In the genomic region with DNA sequence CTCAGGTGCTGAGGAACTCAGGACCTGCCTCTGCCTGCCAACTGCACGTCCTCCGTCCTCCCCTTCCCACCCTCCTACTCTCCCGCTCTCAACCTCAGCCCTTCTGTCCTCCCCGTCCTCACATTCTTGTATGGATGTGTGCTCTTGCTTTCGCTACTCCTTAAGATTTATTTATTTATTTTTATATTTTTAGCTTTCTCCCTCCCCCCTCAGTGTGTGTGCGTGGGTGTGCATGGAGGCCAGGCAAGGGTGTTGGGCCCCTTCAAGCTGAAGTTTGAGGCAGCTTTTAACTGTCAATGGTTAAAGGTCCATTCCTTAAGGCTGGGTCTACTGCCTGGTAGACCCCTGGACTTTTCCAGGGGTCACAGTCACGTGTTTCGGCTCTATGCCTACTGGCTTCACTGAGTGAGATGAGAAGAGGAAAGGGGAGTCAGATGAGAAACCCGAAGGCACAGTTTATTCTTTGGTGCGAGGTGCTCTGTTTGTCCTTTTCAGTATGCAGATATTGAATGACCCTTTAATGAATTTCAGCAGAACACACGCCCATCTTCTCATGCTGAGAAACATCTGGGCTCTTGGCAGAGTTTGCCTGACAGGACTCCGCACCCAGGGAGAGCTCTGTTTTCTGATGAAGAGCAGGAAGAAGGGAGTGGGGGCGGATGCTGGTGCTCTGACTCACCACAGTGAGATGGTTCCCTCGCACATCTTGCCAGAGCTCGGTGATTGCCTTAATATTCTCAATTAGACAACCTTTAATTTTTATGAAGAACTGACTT, we compare ENCODE assay signal across 9 mouse cellular contexts.
A peak's percentile ranks its signal among the peaks of the same experiment; 100 is the strongest.
DNase-seq lines count a peak whose midpoint lies in the region; ATAC-seq lines count a peak whose summit lies in the region.
"Had no signal": no experiment of that assay in that cellular context is flagged by ENCODE, and none has a peak within 500 bp of the region (broad histone marks: within the 10 kb centered on the region; RNA-seq: fewer than 3 reads in every experiment).

No protein-coding gene starts in this region.

- no peaks in the 10 kb centered on the region for H3K9me3 ChIP-seq in midbrain, embryonic 13.5 days

- no peaks in the 10 kb centered on the region for H3K27me3 ChIP-seq in midbrain, embryonic 13.5 days

- no peak overlapping the region for H3K27ac ChIP-seq in midbrain, embryonic 13.5 days
- H3K27ac ChIP-seq: liver, embryonic 14.5 days had no signal

- H3K36me3 ChIP-seq in midbrain, embryonic 13.5 days: no peaks in the 10 kb centered on the region

- 0 out of 2 replicates have a peak, but pooled peaks cover 3% of the 10 kb centered on the region for H3K4me1 ChIP-seq in midbrain, embryonic 13.5 days (replicated peaks)

- no peak overlapping the region for H3K4me3 ChIP-seq in midbrain, embryonic 13.5 days (replicated peaks)

- WGBS in midbrain, embryonic 13.5 days: 80% methylated on average over 15 of the region's 15 CpGs

- no peak overlapping the region for H3K4me2 ChIP-seq in midbrain, embryonic 13.5 days (replicated peaks)

- ATAC-seq in midbrain, embryonic 13.5 days: no peak

- intact Hi-C loops in heart, postnatal 14 days (cut with DNase I): no loop called here

- peak; percentile 34 for DNase-seq in kidney, postnatal 14 days
- no peak for DNase-seq in kidney, adult 11 months
- DNase-seq in frontal cortex, postnatal 10 days (ENCODE audit: low spot score in 2 of 2): peak; percentile 15 to 19
- DNase-seq in heart, postnatal 14 days: peak; percentile 40 to 58
- peak; percentile 32 for DNase-seq in lung, postnatal 14 days
- DNase-seq in spleen, adult 18-20 months: no peak
- no peak for DNase-seq in embryo, embryonic 10 days (ENCODE audit: low spot score)

- no peak overlapping the region for H3K9ac ChIP-seq in midbrain, embryonic 13.5 days (replicated peaks)
- H3K9ac ChIP-seq: liver, embryonic 14.5 days had no signal

Comparison
In these comparisons a context has a peak if more than half of its experiments do, and no peak if none do; other contexts are left out.
1. DNase-seq: peak in kidney, postnatal 14 days (single experiment), frontal cortex, postnatal 10 days (2 of 2), heart, postnatal 14 days (2 of 2) and lung, postnatal 14 days (single experiment); none in kidney, adult 11 months (single experiment), spleen, adult 18-20 months (0 of 2) and embryo, embryonic 10 days (single experiment).